Mouse (Mus musculus) kidney, embryonic 16.5 days (tissue): ENCODE measurements around the gene Gm18336. TPM values are rescaled to one million over a fixed set of nuclear protein-coding genes. Genes with fewer than 3 reads are reported as not detected.
"Not testable (repeated sequence)": the region's sequence is repeated elsewhere in the genome, so short reads cannot be mapped to it uniquely, and the experiment has no call there.

Experiments used
- ATAC-seq: fragments of 200-750 bp; cut with Nextera tagmentation; 2 replicates; pipeline ENCODE4 v1.8.0; 2017; ENCODE audit warnings: moderate TSS enrichment; ENCODE audit not compliant: low FRiP score, low TSS enrichment
- H3K27ac ChIP-seq: fragments of 300-500 bp; sonication (generic); 2 replicates; pipeline ENCODE4 v1.5.1; 2014; ENCODE audit warnings: low read length
- H3K27me3 ChIP-seq: fragments of 300-500 bp; sonication (generic); 2 replicates; pipeline ENCODE4 v1.6.1; 2014; ENCODE audit warnings: low read length, control low read depth, mixed read lengths; ENCODE audit not compliant: insufficient read depth
- H3K36me3 ChIP-seq: fragments of 300-500 bp; sonication (generic); 2 replicates; pipeline ENCODE4 v1.6.1; 2014; ENCODE audit warnings: low read length, control low read depth, mixed read lengths; ENCODE audit not compliant: insufficient read depth
- H3K4me1 ChIP-seq: fragments of 300-500 bp; sonication (generic); 2 replicates; pipeline ENCODE4 v1.6.1; 2014; ENCODE audit warnings: low read length, control low read depth, mixed read lengths; ENCODE audit not compliant: insufficient read depth
- H3K4me2 ChIP-seq: fragments of 300-500 bp; sonication (generic); replicated peaks from 2 replicates; pipeline ENCODE4 v1.6.1; 2014; ENCODE audit warnings: low read depth, low read length
- H3K4me3 ChIP-seq: fragments of 300-500 bp; sonication (generic); 2 replicates; pipeline ENCODE4 v1.5.1; 2014; ENCODE audit warnings: mild to moderate bottlenecking, low read length
- H3K9ac ChIP-seq: fragments of 300-500 bp; sonication (generic); replicated peaks from 2 replicates; pipeline ENCODE4 v1.6.1; 2014; ENCODE audit warnings: low read length
- H3K9me3 ChIP-seq: fragments of 300-500 bp; sonication (generic); 2 replicates; pipeline ENCODE4 v1.6.1; 2016; ENCODE audit warnings: low read length, control low read depth
- WGBS: fragments of 180-500 bp; shearing (Covaris S2); extraction: QIAGEN DNeasy Blood & Tissue Kit; methylation state at CpG from one replicate; pipeline ENCODE4 v1.1.7; 2014; 5-methylcytosine and 5-hydroxymethylcytosine counted together
- polyA plus RNA-seq: library from polyadenylated mRNA; unstranded; fragments of >200 nt; fragmentation: Nextera tagmentation; extraction: Ambion mirVana; gene quantifications from 2 replicates; pipeline ENCODE4 v1.2.1, GENCODE M21; 2015

Gm18336 gene
- not detected in 2 replicates for polyA plus RNA-seq

DNA sequence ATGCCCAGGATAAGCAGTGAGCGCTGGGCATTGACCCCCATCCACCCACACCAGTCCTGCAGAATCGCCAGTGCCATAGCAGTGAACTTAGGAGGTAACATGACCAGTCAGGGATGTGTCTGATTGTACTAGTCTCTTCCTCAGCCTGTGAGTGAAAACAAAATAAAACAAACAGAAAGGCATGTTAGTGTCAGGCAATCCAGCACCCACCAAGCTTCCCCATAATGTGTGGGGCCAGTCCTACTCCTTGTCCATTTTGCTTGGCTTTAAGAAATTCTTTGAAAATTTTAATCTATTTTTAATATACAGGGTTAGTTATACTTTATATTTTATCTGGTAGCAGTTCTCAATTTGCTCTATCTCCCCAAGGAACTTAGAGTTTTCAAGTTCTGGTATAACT, at the start of gene Gm18336:
Gene Gm18336 (minus strand): TSS at position 101 of the 400 bp plus-strand sequence.
- not testable (repeated sequence) for H3K9ac ChIP-seq, H3K27ac ChIP-seq, H3K4me2 ChIP-seq, H3K4me1 ChIP-seq, H3K36me3 ChIP-seq, H3K4me3 ChIP-seq, H3K9me3 ChIP-seq, ATAC-seq, H3K27me3 ChIP-seq
- 65% methylated on average over 2 of the region's 2 CpGs for WGBS

DNA sequence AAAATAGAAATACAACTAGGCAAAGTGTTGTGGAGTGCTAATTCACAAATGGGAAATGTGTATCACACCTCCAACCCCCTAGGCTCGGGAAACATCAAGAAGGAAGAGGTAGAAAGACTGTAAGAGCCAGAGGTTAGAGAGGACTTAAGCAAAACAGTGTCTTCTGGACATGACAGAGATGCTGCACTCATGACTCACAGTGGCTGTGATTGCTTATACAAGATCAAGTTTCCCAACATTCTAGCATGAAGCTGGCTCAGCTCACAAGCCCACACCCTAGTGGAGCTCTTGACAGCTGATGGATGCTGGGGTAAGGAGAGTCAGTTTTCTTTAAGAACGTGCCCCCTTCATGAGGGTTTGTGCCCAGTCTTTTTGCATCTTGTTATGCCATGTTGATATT, 42.9 kb upstream of the Gm18336 start:
- 46% methylated on average over 2 of the region's 2 CpGs for WGBS
- Histone ChIP-seq H3K4me2 (no peak overlapping the region), H3K27me3 (0 out of 2 replicates have a peak, but pooled peaks cover 3% of the 10 kb centered on the region), H3K4me3 (no peak overlapping the region), H3K4me1 (no peaks in the 10 kb centered on the region), H3K9ac (no peak overlapping the region), H3K27ac (no peak overlapping the region), H3K36me3 (0 out of 2 replicates have a peak, but pooled peaks cover 4% of the 10 kb centered on the region), H3K9me3 (no peaks in the 10 kb centered on the region)
- ATAC-seq = no peak

DNA sequence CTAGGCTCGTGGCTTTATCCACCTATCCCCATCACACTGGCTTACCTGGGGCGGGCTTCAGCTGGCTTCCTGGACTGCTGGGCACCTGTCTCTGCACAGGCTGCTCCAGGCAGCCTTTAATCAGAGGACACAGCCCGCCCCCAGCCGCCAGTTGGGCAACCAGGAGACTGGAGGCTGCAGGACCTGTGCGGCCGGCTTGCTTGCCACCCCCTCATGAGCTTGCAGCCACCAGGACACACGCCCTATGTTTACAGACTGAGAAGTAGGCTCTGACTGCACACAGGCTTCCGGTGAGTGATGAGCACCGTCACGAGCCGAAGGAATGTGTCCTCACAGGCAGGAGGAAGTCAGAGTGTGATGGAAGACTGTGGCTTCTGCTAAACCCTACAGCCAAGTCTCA, 36.7 kb upstream of the Gm18336 start, which contains the start of gene Trex2:
Gene Trex2 (minus strand): TSS at position 93 of the 400 bp plus-strand sequence.
- Histone ChIP-seq H3K9me3 (no peaks in the 10 kb centered on the region), H3K4me1 (no peaks in the 10 kb centered on the region), H3K36me3 (0 out of 2 replicates have a peak, but pooled peaks cover 4% of the 10 kb centered on the region), H3K27ac (no peak within 1 kb of the TSS), H3K4me3 (no peak within 1 kb of the TSS), H3K9ac (no peak within 1 kb of the TSS), H3K27me3 (0 out of 2 replicates have a peak, but pooled peaks cover 3% of the 10 kb centered on the region), H3K4me2 (no peak within 1 kb of the TSS)
- 72% methylated on average over 11 of the region's 11 CpGs for WGBS
- ATAC-seq = no peak

DNA sequence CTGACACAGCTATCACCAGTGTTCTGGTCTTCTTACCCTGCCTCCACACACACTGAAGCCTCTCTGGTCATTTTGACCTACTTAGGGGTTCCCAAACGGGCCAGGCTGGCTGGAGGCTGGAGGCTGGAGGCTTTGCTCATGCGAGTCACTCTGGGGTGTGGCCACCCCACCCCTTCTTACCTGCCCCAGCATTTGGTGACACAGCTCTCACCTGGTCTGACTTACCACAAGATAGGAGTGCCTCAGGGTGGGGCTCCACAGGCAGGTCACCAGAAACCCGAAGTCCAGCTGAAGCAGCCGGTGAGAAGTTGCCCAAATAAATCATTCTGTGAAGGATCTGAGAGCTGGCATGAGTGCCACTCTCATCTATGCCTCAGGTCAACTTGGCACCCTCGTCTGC, 34.3 kb upstream of the Gm18336 start:
- Histone ChIP-seq H3K4me3 (no peak overlapping the region), H3K4me2 (no peak overlapping the region), H3K4me1 (no peaks in the 10 kb centered on the region), H3K27ac (no peak overlapping the region), H3K27me3 (0 out of 2 replicates have a peak, but pooled peaks cover under 1% of the 10 kb centered on the region), H3K36me3 (0 out of 2 replicates have a peak, but pooled peaks cover 4% of the 10 kb centered on the region), H3K9ac (no peak overlapping the region), H3K9me3 (no peaks in the 10 kb centered on the region)
- 79% methylated on average over 5 of the region's 5 CpGs for WGBS
- ATAC-seq = no peak

GRCm38 (mm10) chrX:73430036-73430435, 31.5 kb upstream of the Gm18336 start:
- 85% methylated on average over 2 of the region's 2 CpGs for WGBS
- no peak overlapping the region for H3K9ac ChIP-seq
- no peak overlapping the region for H3K27ac ChIP-seq
- no peaks in the 10 kb centered on the region for H3K36me3 ChIP-seq
- no peak overlapping the region for H3K4me3 ChIP-seq
- H3K4me1 ChIP-seq = no peaks in the 10 kb centered on the region
- peaks cover 6% of the 10 kb centered on the region; the same call in 1 of the 2 replicates for H3K27me3 ChIP-seq
- ATAC-seq = no peak
- H3K4me2 ChIP-seq = no peak overlapping the region
- no peaks in the 10 kb centered on the region for H3K9me3 ChIP-seq

DNA sequence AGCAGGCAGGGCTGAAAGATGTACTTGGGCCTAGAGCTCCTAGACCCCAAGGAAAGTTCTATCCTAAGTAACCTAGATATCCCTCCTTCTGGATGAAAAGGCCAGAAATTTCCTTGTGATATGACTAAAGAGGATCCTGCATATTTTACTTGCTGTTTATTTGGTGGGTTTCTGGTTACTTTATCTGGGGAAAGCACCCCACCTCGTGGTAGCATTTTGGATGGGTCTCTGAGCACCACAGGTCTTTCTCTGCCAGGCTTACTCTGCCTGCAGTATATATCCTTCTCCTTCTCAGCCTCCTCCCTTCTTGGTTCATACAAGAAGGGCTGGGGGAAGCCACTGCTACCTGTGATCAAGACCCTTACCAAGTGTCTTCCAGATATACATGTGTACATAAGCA, 14.2 kb upstream of the Gm18336 start:
- H3K4me2 ChIP-seq = no peak overlapping the region
- no peaks in the 10 kb centered on the region for H3K27me3 ChIP-seq
- no peak overlapping the region for H3K4me3 ChIP-seq
- 35% methylated on average over 1 of the region's 1 CpGs for WGBS
- H3K9ac ChIP-seq = no peak overlapping the region
- no peaks in the 10 kb centered on the region for H3K36me3 ChIP-seq
- ATAC-seq = no peak
- H3K4me1 ChIP-seq = no peaks in the 10 kb centered on the region
- no peaks in the 10 kb centered on the region; the same call in 1 of the 2 replicates for H3K9me3 ChIP-seq
- no peak overlapping the region for H3K27ac ChIP-seq

DNA sequence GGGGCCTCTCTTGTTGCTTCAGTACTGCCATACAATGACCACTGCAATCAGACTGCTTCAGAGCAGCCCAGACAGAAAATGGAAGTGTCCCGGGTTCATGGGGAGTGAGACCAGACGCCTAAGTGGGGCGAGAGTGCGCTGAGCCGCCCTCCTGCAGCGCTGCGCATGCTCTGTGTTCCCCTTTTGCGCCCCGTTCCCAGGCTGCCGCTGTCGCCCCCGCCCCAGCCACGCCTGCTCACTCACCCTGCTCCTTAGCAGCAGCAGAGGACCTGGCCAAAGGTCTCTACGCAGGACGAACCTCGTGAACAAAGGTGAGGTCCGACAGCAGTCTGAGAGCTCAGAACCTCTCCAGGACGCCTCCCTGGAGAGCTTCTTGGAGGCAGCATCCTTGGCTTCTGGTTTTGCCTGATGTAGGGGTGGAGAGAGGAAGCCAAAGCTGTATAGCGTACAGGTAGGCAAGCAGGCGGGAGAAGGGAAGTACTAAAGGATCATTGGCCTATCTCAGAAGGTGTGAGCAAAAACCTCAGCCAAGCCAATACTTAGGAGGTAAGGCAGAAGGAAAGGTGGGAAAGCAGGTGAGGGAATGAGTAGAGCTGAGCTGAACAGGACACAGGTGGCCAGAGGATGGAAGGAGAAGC, 12.5 kb upstream of the Gm18336 start, which contains the start of gene Zfp92:
Gene Zfp92 (plus strand): TSS at position 217 of the 638 bp plus-strand sequence.
- 18% methylated on average over 20 of the region's 20 CpGs for WGBS
- no peaks in the 10 kb centered on the region for H3K36me3 ChIP-seq
- peak within 1 kb of the TSS; percentile 33 for H3K4me3 ChIP-seq
- no peaks in the 10 kb centered on the region; the same call in 1 of the 2 replicates for H3K9me3 ChIP-seq
- no peak for ATAC-seq
- peak within 1 kb of the TSS; percentile 55 for H3K4me2 ChIP-seq
- H3K27me3 ChIP-seq = no peaks in the 10 kb centered on the region
- no peak within 1 kb of the TSS for H3K9ac ChIP-seq
- no peaks in the 10 kb centered on the region for H3K4me1 ChIP-seq
- H3K27ac ChIP-seq = no peak within 1 kb of the TSS

DNA sequence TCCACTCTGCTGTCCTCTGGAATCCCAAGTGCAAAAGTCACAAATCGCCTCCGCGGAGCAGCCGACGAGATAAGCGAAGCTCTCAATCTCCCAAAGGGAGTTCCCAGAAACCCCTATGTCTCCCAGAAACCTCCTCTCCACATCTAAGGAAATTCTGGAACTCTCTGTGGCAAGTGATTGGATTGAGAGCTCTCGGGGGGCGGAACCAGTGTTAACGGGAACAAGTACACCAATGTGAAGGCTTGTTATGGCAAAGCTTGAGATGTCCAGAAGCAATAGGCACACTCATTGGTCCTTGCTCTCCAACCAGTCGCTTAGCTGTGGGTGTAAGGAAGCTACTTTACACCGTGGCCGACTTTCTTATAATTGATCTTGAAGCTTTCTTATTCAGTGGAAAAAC, 3.1 kb upstream of the Gm18336 start:
- H3K9ac ChIP-seq = no peak overlapping the region
- no peak for ATAC-seq
- H3K27me3 ChIP-seq = peaks cover 2% of the 10 kb centered on the region; the same call in 1 of the 2 replicates
- H3K27ac ChIP-seq = no peak overlapping the region
- H3K4me2 ChIP-seq = no peak overlapping the region
- H3K4me3 ChIP-seq = no peak overlapping the region
- no peaks in the 10 kb centered on the region for H3K36me3 ChIP-seq
- no peaks in the 10 kb centered on the region for H3K9me3 ChIP-seq
- WGBS = 95% methylated on average over 12 of the region's 12 CpGs
- no peaks in the 10 kb centered on the region for H3K4me1 ChIP-seq

- Histone ChIP-seq H3K36me3 (no peaks in the 10 kb centered on the region), H3K9ac (no peak overlapping the region), H3K27ac (no peak overlapping the region), H3K4me3 (no peak overlapping the region), H3K9me3 (no peaks in the 10 kb centered on the region), H3K4me1 (no peaks in the 10 kb centered on the region), H3K4me2 (no peak overlapping the region), H3K27me3 (peaks cover 2% of the 10 kb centered on the region; the same call in 1 of the 2 replicates)
- WGBS = 83% methylated on average over 20 of the region's 20 CpGs
- ATAC-seq = no peak
Observed at GRCm38 (mm10) chrX:73400951-73401350, 2.4 kb upstream of the Gm18336 start.

DNA sequence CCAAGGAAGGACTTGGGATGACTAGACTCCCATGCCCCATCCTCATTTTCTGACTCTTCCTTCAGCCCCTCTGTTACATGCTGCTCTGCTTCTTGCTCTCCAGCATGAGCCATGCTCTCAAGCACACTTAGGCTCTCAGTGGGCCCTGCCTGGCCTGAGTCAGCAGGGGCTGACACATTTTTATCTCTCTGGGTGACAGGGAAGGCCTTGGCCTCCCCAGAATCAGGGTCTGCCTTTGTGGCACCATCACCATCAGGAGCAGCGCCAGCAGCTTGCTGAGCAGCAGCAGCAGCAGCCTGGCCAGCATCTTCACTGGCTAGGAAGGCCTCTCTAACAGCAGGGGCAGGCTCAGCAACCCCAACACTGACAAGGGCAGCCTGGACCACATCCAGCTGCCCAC, 2.1 kb downstream of the Gm18336 start:
- no peak for ATAC-seq
- H3K27me3 ChIP-seq = peaks cover 6% of the 10 kb centered on the region; the same call in 1 of the 2 replicates
- no peak overlapping the region for H3K9ac ChIP-seq
- no peaks in the 10 kb centered on the region for H3K36me3 ChIP-seq
- H3K4me3 ChIP-seq = no peak overlapping the region
- H3K27ac ChIP-seq = no peak overlapping the region
- no peaks in the 10 kb centered on the region for H3K4me1 ChIP-seq
- H3K4me2 ChIP-seq = no peak overlapping the region
- no peaks in the 10 kb centered on the region for H3K9me3 ChIP-seq
- WGBS = 100% methylated on average over 1 of the region's 1 CpGs
